Mouse (Mus musculus) effector memory CD4-positive, alpha-beta T cell, adult 7 months (primary cell): Measurements from ENCODE around the gene Evi2b. TPM values are rescaled to one million over a fixed set of nuclear protein-coding genes. Genes with fewer than 3 reads are reported as not detected.

Experiments used
- polyA plus RNA-seq: library from polyadenylated mRNA; unstranded; fragments of 100-300 nt; shearing (Covaris generic); gene quantifications from one replicate; pipeline ENCODE4 v1.2.1, GENCODE M21; 2017

Gene Evi2b
- 81.9 TPM for polyA plus RNA-seq

DNA sequence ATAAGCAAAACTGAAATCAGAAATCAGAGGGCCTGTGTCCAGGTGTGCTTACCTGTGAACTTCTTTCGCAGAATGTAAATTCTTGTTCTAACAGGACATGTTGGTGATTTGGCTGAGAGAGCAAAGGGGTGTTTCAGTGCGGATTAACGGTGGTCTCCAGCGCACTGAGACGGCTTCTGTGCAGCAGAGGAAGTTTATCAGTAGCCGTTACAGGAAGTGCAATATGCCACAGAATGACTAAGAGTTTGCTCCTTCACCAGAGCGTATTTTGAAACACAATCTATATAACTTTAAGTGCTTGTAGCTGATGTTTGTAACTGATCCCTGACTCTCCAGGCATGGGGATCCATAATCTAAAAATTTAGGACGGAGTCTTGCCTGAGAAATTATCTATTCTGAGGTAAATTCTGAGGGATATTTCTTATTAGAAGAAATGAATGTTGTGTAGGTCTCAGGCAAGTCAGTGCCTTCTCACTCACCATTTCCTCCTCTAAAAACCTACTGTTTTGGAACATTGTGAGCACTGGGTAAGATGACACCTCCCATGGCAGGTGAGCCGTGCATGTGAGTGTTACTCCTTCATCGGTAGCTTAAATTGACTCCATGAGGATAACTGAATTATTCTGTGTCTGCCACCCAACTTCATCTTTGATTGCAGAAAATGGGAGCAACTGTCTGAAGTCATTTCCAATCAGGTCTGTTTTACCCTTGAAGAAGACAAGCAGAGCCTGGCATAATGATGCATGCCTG lies at the start of gene Evi2b:
Gene Evi2b, minus strand, starts transcription at position 203 of the 750 bp plus-strand sequence.

DNA sequence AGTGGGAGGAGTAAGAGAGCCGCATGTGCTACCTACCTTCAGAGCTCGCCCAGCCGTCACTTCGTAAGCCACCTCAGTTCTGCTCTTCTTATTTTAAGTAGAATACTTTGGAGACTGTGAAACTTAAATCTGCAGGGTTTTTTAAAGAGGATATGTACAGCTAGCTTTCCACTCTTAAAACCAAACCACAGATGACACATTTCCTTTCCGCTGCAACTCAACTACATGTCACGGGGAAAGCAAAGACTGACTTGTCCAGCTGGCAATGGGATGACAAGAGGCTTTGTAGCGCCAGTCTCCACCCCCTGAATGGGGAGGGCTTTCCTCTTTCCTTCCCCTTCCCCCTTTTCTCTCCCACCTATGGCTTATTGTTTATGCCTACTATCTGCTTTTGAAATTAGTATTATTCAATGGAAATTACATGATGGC lies 6.8 kb upstream of the Evi2b start, which contains the start of the genes Evi2 and Evi2a:
Gene Evi2, minus strand, starts transcription at position 257 of the 429 bp plus-strand sequence.
Gene Evi2a, minus strand, starts transcription at position 277 of the 429 bp plus-strand sequence.

GRCm38 (mm10) chr11:79503845-79504244 lies 19.7 kb downstream of the Evi2b start, which contains the start of gene Omg:
TSS of gene Omg (minus strand) at chr11:79504084.

Other genes with a start within 250 kb of the Evi2b start
- not detected for gene Gm9964, start 226.9 kb downstream of the Evi2b start, polyA plus RNA-seq
- gene Nf1, start 184.1 kb downstream of the Evi2b start, polyA plus RNA-seq = 3.7 TPM
- gene Omg, start 19.7 kb downstream of the Evi2b start, polyA plus RNA-seq = not detected
- gene Evi2, start 6.8 kb upstream of the Evi2b start, polyA plus RNA-seq = 4.2 TPM
- 118 TPM for gene Evi2a, start 6.8 kb upstream of the Evi2b start, polyA plus RNA-seq
- gene Rab11fip4, start 67.5 kb upstream of the Evi2b start, polyA plus RNA-seq = 34.8 TPM